Mouse (Mus musculus) forelimb bud, embryonic 11.5 days (tissue): ENCODE data around the gene Vmn1r1.

Source experiments
- DNase-seq: peaks from one replicate; pipeline ENCODE4 v3.0.0-alpha.2; 2012; ENCODE audit warnings: low read depth, low spot score

Vmn1r1 gene

DNA sequence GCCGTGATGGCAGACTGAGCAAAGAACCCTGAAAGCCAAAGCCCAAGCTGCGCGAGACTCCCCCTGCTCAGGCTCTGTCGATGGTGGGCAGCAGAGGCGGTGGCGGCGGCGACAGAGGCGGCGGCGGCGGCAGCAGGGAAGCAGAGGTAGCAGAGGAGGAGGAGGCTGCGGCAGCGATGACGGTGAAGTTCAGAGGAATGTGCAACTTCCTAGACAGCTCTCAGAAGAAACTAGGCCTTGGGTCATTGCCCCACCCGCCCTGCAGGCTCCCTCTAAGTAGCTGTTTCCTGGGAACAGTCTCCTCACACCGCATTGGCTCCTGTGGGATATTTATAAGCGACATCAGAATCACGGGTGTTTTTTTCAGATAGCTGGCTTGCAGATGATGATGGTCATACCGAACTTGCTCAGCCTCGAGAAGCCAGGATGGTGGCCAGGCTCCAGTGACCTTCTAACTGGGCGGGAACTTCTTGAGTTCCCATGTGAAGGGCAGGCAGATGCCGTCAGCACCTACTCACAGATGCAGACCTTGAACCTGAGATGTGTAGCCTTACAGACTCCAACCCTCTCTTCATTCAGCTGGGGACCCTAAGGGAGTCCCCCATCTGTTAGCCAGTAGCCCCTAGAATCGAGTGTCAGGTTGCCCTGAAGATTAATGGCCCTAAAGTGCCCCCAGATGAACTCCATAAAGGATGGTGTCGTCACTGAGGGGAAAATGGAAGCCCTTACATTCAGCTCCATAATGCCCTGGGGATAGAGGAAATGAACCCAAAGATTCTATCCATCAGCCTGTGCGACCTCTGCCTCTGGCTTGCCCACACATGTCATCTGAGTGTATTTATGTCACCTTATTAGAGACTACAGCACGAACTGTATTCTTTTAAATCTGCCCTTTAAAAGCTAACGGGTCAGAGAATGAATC is 26.8 kb downstream of the Vmn1r1 start:
- DNase-seq: no peak

DNA sequence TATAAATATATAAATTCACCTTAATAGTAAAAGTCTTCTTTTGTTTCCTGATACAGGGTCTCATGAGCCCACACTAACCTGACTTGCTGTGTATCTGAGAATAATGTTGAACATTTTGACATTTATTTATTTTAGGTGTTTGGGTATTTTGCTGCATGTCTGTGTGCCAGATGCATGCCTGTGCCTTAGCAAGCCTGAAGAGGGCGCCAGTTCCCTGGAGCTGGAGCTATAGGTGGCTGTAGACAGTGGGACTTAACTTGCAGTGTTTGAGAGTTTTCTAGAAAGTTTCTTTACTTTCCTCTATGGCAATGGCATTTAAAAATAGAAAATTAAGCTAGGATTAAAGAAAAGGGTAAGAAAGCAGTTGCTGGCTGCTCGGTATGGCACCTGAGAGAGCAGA is 33.5 kb downstream of the Vmn1r1 start:
- DNase-seq: no peak

DNA sequence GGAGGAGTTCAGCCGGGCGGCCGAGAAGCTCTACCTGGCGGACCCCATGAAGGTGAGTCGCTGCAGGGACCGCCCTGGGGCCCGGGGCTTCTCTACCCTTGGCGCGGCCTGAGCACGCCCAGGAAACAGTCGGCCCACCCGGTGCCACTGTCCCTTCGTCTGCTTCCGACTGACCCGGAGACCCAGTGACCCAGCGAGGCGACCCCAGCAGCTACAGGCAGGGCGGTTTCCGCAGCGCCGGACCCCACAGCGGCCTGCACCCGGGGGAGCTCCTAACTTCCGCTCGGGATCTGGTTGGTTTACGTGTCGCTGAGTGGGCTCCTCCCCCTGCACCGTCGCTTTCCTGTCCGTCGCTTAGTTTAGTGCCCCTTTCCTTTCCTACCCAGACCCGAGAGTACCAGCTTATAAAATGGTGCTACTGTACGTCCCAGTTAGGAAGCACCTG is 39.3 kb downstream of the Vmn1r1 start:
- DNase-seq: peak; percentile 82

DNA sequence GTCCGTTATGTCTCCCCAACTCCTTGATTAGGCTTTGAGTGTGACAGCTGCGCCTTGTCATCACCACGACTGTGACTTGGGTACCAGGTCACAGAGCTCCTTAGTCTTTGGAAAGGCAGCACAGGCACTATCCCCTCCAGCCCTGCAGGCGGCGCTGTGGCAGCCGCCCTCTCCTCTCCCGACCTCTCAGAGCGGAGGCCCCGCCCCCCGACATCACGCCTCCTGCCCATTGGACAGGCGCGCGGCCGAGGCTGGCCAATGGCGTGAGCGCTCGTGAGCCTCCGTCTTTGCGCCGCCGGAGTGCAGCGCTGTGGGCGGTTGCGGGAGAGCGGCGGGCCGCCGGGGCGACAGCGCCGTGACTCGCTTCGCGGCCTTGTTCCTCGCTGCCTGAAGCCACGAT is 39.8 kb downstream of the Vmn1r1 start, which contains the start of gene Srp9:
Srp9 (plus strand) TSS at position 232 of the 400 bp plus-strand sequence.
- DNase-seq: peak; percentile 97

DNA sequence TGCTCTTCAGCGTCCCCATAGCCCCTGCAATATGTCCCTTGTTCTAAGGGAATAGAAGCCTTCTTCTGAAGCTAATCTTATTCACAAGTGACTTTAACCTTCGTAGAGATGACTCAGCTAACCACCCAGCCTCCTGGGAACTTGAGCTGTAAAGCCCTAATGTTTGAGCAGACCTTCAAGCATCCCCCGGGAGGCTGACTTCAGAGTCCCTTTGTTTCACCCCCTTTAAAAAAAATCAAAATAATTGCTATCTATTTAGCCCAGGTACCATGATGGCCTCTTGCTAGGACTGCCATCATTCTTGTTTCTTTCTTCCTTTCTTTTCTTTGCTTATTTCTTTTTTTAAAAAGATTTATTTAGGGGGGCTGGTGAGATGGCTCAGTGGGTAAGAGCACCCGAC is 41.9 kb downstream of the Vmn1r1 start:
- no peak for DNase-seq

DNA sequence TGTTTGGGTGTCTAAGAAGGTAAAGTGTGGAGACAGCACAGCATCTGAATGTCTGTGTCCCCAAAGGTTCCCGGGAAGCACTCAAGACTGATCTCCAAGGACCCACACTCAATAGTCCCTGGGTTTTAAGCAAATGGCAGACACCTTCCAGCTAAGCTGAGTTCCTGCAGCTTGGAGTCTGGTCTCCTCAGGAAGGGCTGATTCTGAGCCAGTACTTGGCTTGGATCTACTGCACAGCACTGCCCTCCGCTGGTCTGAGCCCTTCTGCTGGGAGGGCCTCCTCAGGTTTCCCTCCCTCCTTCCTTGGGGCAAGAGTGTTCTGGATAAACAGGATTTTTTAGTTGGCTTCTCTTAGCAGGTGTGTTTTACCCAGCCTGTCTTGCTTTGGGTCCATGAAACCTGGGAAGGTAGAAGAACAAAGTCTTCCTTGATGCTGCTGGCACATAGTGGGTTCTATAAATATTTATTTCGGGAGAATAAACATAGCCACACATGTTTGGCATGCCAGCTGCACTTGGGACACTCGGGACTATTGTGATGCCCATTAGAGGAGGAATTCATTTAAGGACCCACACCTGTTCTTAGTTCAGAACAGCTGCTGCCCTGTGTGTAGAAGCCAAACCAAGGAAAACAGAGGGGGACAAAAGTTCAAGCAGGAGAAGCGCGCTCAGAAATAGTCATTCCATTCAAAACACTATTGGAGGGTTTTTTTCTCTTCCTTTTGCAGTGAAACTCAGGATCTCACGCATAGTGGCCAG is 48.5 kb downstream of the Vmn1r1 start:
- no peak for DNase-seq

DNA sequence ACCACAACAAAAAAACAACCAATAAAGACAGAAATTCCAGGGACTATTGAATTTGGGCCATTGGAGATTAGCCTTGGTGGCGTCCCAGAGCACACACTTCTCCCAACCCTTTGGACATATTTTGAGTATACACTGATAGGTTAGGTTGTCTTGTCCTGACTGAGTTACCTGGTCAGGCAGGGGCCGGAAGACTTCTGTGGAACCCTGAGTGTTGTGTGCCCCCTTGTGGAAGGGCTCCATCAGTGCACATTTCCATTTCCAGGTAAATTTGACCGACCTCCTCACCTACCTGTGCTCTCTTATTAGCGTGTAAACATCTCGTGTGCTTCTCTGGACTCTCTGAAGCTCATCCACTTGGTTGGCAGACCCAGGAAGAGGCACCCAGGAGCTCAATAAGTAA is 49.1 kb downstream of the Vmn1r1 start:
- no peak for DNase-seq

DNA sequence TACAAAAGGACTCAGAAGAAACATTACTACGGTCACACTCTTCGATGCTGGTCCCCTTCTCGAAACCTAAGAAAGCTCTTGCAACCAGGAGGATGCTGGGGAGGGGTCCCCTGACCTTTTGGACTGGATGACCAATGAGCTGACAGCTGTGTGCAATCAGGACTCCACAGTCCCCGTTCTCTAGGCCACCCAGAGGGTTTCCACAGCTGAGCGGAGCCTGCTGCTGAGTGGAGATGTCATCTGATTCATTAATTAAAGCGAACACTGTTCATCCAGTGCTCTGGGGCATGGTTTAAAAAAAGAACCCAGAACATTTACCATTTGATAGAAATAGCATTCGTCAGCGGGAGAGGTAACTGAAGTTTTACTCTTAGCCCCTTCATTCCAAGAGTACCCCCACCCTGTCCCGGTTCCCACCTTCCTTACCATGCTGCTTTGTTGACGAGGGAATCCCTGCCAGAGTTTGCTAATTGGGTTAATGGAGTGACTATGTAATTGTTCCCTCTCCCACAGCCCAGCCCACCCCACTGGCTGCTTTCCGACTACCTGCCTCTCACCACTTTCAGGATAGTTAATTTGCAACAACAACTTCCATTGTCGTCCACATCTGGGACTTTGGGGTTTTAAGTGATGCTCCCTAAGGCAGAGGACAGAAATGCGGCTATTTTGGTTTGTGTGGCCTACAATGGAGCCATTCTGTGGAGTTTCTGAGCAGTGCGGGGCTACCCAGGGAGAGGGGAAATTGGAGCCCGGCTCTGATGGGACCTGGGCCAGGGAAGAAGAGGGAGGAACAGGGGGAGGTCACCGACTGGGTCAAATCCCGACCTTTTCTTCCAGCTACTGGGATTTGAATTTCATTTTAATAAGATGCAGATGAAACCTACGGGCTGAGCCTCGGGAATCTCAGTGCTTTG is 50.4 kb downstream of the Vmn1r1 start:
- DNase-seq: peak; percentile 50

DNA sequence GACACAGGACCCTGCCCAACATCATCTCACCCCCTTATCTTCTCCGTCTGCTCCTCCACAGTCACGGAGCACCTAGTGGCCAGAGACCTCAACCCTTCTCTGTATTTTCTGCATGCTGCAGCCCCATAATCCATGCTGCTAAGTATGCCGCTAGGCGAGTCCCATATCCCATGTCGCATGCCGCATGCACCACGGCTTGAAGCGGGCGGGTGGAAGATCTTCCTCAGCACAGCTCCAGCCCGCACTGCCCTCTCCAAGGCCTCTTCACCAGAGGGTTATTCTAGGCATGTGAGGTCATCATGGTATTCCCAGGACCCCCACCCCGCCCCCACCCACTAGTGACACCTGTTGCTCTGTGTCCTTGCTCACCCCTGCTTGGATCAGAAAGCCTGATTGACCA is 51.2 kb downstream of the Vmn1r1 start:
- DNase-seq: no peak

DNA sequence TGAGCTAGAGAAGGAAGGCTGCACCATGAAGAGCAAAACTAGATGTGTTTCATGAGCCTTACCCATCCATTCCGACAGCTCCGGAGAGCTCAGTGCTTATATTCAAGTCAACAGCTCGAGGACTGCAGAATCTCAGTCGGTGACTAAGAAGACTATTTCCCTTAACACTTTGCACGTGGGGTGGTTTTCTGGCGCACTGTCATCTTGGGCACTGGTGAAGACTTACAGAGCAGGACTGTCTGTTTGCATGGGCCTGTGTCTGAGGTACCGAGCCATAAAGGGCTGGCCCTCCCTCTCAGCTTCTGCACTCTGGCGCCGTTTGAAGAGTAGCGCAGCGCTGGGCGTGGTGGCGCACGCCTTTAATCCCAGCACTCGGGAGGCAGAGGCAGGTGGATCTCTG is 51.9 kb downstream of the Vmn1r1 start:
- DNase-seq: no peak

DNA sequence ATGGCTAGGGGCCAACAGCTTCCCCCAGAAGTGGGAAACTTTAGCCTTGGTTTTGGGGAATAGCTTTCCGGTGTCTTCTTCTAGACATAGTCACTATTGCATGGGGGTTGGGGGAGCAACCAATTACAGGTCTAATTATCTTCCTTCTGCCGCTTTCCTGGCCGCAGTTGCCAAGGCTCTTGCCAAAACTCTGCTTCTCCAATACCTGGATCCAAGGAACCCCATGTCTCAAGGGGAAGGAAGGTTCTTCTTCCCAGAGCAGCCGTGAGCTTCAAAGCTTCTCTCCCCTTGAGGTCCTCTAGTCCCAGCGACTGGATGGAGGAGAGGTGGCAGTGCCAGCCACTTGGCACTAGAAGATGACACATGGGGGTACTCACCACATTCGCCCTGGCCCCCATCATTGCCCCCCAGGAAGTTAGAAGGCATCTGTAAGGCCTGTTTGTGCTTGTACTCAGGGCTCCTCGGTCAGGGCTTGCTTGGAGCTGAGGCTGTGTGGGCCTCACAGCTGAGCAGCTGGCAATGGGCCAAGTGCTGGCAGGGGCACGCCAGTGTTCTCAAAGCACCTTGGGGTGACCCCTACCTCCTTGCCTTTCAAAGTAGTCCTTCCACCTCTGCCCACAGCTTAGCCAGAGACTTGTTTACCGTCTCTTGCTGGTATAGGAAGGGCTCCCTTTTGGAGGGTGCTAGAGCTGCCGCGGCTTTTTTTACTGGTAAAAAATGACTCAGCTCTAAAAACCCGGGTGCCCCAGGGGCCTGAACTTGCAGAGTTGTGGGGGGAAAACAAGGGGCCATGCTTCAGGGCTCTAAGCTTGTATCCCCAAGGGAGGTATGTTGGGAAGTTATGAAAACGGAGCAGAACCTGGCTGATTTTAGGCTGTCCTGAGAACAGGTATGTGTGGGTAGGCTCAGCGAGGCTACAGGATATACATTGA is 52.6 kb downstream of the Vmn1r1 start:
- DNase-seq: no peak

DNA sequence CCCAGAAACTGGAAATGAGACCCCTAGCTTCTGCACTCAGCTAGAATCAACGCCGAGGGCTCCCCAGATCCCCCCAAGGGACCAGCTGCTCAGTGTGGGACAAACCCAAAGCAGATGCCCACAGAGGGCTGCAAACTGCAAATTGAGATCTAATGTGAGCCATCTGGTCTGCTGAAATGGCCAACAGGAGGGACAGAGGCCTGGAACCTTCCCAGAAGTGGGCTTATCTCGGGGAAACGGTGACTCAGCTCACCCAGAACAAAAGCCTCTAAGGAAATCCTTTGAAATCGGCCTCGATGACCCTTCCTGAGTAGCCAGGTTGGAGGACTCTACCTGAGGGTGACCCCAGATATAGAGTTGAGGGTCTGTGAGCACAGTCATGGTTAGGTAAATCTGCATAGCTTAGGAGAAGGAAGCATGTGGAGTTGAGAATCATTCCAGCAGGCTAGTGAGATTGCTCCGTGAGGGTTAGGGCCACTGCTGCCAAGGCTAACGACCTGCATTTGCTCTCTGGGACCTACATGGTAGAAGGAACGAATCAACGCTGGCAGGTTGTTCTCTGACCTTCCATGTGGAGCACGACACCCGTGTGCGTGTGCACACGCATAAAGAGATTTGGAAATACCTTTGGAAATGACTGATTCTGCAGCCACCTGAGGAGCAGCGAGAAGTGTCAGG is 53.4 kb downstream of the Vmn1r1 start:
- no peak for DNase-seq

DNA sequence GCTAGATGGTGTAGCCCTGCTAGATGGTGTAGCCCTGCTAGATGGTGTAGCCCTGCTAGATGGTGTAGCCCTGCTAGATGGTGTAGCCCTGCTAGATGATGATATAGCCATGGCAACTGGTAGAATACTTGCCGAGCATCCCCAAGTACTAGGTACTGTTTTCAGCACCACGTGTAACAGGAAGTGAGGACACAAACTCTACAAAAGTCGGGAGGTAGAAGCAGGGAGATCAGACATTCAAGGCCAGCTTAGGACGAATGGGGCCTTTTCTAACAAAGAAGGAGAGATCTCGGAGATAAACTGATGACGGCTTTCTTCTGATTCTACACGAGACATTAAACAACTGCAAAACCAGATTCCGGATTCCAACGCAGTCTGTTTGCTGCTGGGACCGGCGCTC is 54.1 kb downstream of the Vmn1r1 start:
- no peak for DNase-seq

DNA sequence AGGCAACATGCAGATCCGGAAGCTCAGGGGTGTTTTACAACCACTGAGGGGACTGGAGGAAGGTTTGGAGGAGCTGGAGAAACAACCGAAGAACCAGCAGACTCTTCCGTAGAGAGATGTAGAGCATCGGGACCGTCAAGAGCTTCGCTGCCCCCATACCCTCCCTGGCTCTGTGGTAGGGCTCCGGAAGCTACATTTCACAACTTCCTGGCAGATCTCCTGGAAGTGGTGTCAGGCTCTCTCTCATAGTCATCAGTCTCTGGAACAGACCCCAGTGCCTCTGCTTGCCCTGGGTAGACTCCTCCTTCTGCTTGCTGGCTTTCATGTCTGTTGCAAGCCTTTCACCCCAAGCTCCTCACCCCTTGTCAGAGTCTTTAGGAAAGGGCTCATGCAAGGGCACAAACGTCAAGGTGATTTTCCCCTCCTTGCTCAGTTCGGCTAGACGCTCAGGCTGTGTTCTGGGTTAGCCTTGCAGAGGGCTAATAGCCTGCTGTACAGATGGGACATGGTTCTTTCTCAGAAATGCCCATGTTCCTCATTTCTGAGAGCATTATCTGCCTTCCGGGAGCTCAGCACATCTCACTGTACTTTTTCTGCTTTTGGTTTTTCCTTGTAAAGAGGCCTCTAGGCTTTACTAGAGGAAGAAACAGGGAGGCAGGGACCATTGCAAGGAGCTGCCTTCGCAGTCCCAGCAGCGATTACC is 55.7 kb downstream of the Vmn1r1 start:
- DNase-seq: no peak

DNA sequence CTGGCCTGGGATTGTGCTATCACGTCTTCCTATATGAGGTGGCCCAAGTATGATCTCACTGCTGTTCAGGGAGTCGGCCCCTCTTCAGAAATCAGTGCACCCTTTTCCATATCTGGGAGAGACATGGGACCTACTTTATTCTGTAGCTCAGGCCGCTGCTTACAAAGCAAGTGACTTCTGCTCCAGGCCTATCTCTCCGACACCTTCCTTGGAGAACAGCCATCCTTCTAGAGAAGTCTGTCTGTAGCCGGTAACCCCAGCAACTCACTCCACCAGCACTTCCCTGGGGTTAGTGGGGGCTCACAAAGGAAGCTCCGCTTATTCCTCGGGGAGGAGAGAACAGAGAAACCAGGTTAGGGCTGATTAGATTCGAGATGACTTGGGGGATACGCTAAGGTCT is 57.0 kb downstream of the Vmn1r1 start:
- DNase-seq: no peak

DNA sequence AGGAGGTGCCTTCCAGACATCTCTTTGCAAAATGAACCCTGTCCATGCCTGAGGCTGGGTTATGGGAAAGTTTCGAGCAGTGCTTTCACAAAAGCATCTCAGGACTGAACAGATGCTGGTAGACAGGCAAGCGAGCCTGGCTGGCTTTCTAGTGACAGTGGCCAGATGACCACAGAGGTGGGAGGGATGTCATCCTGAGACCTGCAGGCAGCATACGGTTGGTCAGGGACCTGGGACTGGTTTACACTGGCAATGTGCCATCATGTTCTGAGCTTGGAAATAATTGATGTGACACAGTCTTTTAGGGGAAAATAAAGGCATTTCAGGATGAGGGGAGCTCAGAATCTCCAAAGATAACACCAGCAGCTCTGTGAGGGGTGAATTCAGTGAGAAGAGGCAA is 59.3 kb downstream of the Vmn1r1 start:
- no peak for DNase-seq
